ENCODE assay signal across 9 mouse cellular contexts in genomic region chr7:63211641-63212083, GRCm38 (mm10). TPM values are rescaled to one million over a fixed set of nuclear protein-coding genes. Genes with fewer than 3 reads are reported as not detected.
A peak's percentile ranks its signal among the peaks of the same experiment; 100 is the strongest.
DNase-seq lines count a peak whose midpoint lies in the region; ATAC-seq and TF ChIP-seq lines count a peak whose summit lies in the region.
"Had no signal": no experiment of that assay in that cellular context is flagged by ENCODE, and none has a peak within 500 bp of the region (broad histone marks: within the 10 kb centered on the region; RNA-seq: fewer than 3 reads in every experiment).

No protein-coding gene starts in this region.

- no peak overlapping the region for H3K27ac ChIP-seq in heart, adult 2 months
- H3K27ac ChIP-seq in hindbrain, postnatal 0 days = no peak overlapping the region
- H3K27ac ChIP-seq in neural tube, embryonic 12.5 days = no peak overlapping the region

- WGBS in heart, adult 2 months = 2% methylated on average over 13 of the region's 13 CpGs
- under 1% methylated on average over 13 of the region's 13 CpGs for WGBS in hindbrain, postnatal 0 days
- 2% methylated on average over 13 of the region's 13 CpGs for WGBS in neural tube, embryonic 12.5 days

- H3K4me3 ChIP-seq in heart, adult 2 months = peak overlapping the region; percentile 32
- H3K4me3 ChIP-seq in hindbrain, postnatal 0 days (ENCODE audit: low read length) = peak overlapping the region; percentile 76
- peak overlapping the region; percentile 79 for H3K4me3 ChIP-seq in neural tube, embryonic 12.5 days

- ATAC-seq in hindbrain, postnatal 0 days = peak; percentile 1; the same call in 1 of the 2 replicates
- ATAC-seq in neural tube, embryonic 12.5 days (ENCODE audit: low FRiP score, low read depth) = peak; percentile 30; the same call in 1 of the 2 replicates
- no peak for ATAC-seq in inflammation-experienced regulatory T-cells, adult 6 months

- no peak for TF ChIP-seq EP300 in heart, adult 2 months (IDR thresholded peaks at IDR 0.05; ENCODE audit: insufficient read depth, low read depth, low read length)

- H3K4me1 ChIP-seq in heart, adult 2 months (ENCODE audit: control insufficient read depth, insufficient read depth, low read length) = no peaks in the 10 kb centered on the region; the same call in 1 of the 2 replicates
- no peaks in the 10 kb centered on the region for H3K4me1 ChIP-seq in hindbrain, postnatal 0 days (ENCODE audit: insufficient read depth, low read length)
- peaks cover 8% of the 10 kb centered on the region; the same call in 1 of the 2 replicates for H3K4me1 ChIP-seq in neural tube, embryonic 12.5 days

- no peak for TF ChIP-seq CTCF in heart, adult 2 months (IDR thresholded peaks at IDR 0.05)
- no peak for TF ChIP-seq CTCF in hindbrain, postnatal 0 days (IDR thresholded peaks at IDR 0.05; ENCODE audit: low read depth)

- intact Hi-C loops in heart, adult 2 months (cut with DNase I) = no loop called here

- no peaks in the 10 kb centered on the region for H3K9me3 ChIP-seq in hindbrain, postnatal 0 days (ENCODE audit: low read length)
- H3K9me3 ChIP-seq in neural tube, embryonic 12.5 days = no peaks in the 10 kb centered on the region

- H3K4me2 ChIP-seq in hindbrain, postnatal 0 days (ENCODE audit: low read depth, low read length) = peak overlapping the region; percentile 83
- H3K4me2 ChIP-seq in neural tube, embryonic 12.5 days (replicated peaks) = peak overlapping the region; percentile 83

- no peak for TF ChIP-seq POLR2A in heart, adult 2 months (IDR thresholded peaks at IDR 0.05; ENCODE audit: insufficient read depth, low read depth, low read length)

- H3K9ac ChIP-seq in heart, adult 2 months (ENCODE audit: low read depth, low read length) = no peak overlapping the region
- H3K9ac ChIP-seq in hindbrain, postnatal 0 days (replicated peaks; ENCODE audit: low read length) = peak overlapping the region; percentile 66
- H3K9ac ChIP-seq in neural tube, embryonic 12.5 days = peak overlapping the region; percentile 82

- H3K36me3 ChIP-seq in heart, adult 2 months (ENCODE audit: control insufficient read depth, insufficient read depth, low read length) = no peaks in the 10 kb centered on the region
- no peaks in the 10 kb centered on the region for H3K36me3 ChIP-seq in hindbrain, postnatal 0 days (ENCODE audit: insufficient read depth, low read length)
- H3K36me3 ChIP-seq in neural tube, embryonic 12.5 days = no peaks in the 10 kb centered on the region
- H3K36me3 ChIP-seq: G1E had no signal

- no peak for DNase-seq in heart, adult 2 months
- DNase-seq in heart, postnatal 4 days = no peak
- DNase-seq in right cerebral cortex, adult 2 months (ENCODE audit: low spot score in 2 of 2) = peak; percentile 15 to 45
- DNase-seq in right cerebral cortex, postnatal 36 days (ENCODE audit: low spot score in 2 of 2) = no peak
- DNase-seq in hindbrain, postnatal 0 days (ENCODE audit: low spot score) = no peak
- no peak for DNase-seq in lung, postnatal 10 days

- no peaks in the 10 kb centered on the region for H3K27me3 ChIP-seq in heart, adult 2 months (ENCODE audit: control insufficient read depth, insufficient read depth, low read length)
- no peaks in the 10 kb centered on the region for H3K27me3 ChIP-seq in hindbrain, postnatal 0 days (ENCODE audit: insufficient read depth, low read length)
- no peaks in the 10 kb centered on the region for H3K27me3 ChIP-seq in neural tube, embryonic 12.5 days (replicated peaks)

- H3K79me2 ChIP-seq in heart, adult 2 months (replicated peaks; ENCODE audit: control insufficient read depth, insufficient read depth, low read length) = no peaks in the 10 kb centered on the region

RNA-seq across cellular contexts. Expression of gene Chrna7, which starts 0.7 kb away (rescaled TPM):
- total RNA-seq in heart, adult 2 months (2021) = not detected
- 0.06 and 0.09 TPM in 2 replicates for polyA plus RNA-seq in heart, adult 2 months (2012; rRNA removed)
- total RNA-seq in heart, postnatal 4 days (2021) = under 1 TPM in 1 of 2 experiments, not detected in 1; 0.11 TPM
- 35.7 and 38.9 TPM in 2 replicates for total RNA-seq in hindbrain, postnatal 0 days (2014; rRNA removed)
- polyA plus RNA-seq in hindbrain, postnatal 0 days (2015; fragmentation: Nextera tagmentation; extraction: Ambion mirVana) = 6.8 and 7.6 TPM in 2 replicates
- polyA plus RNA-seq in neural tube, embryonic 12.5 days (2016; fragmentation: Nextera tagmentation; extraction: Ambion mirVana) = 10.6 and 11.6 TPM in 2 replicates
- not detected for polyA plus RNA-seq in inflammation-experienced regulatory T-cells, adult 6 months (2017; shearing (Covaris generic))
- polyA plus RNA-seq: G1E had no signal

Comparison
In these comparisons a context has a peak if more than half of its experiments do, and no peak if none do; other contexts are left out.
1. DNase-seq: peak in right cerebral cortex, adult 2 months (2 of 2); none in heart, adult 2 months (0 of 2), heart, postnatal 4 days (single experiment), right cerebral cortex, postnatal 36 days (0 of 2), hindbrain, postnatal 0 days (single experiment) and lung, postnatal 10 days (single experiment).
2. Peak in every context shown above with its lines, with median percentiles within 50 percentile points of each other: H3K4me3 ChIP-seq.